Mouse (Mus musculus) neural tube, embryonic 11.5 days (tissue): ENCODE measurements around the gene Fgf16. TPM values are rescaled to one million over a fixed set of nuclear protein-coding genes. Genes with fewer than 3 reads are reported as not detected.

Experiments used
- ATAC-seq: fragments of 200-750 bp; cut with Nextera tagmentation; 2 replicates; pipeline ENCODE4 v1.8.0; 2017; ENCODE audit warnings: moderate number of reproducible peaks, mild to moderate bottlenecking, moderate TSS enrichment, moderate library complexity; ENCODE audit not compliant: insufficient read depth, low FRiP score, low TSS enrichment
- DNase-seq: peaks from one replicate; pipeline ENCODE4 v3.0.0-alpha.2; 2015; ENCODE audit warnings: low spot score
- H3K27ac ChIP-seq: fragments of 300-500 bp; sonication (generic); 2 replicates; pipeline ENCODE4 v1.5.1; 2014; ENCODE audit warnings: low read depth, mild to moderate bottlenecking, low read length
- H3K27me3 ChIP-seq: fragments of 300-500 bp; sonication (generic); 2 replicates; pipeline ENCODE4 v1.6.1; 2014; ENCODE audit warnings: mild to moderate bottlenecking, low read length, mixed read lengths; ENCODE audit not compliant: control insufficient read depth, insufficient read depth
- H3K36me3 ChIP-seq: fragments of 300-500 bp; sonication (generic); 2 replicates; pipeline ENCODE4 v1.6.1; 2014; ENCODE audit warnings: mild to moderate bottlenecking, low read length, moderate library complexity, mixed read lengths; ENCODE audit not compliant: control insufficient read depth, insufficient read depth
- H3K4me1 ChIP-seq: fragments of 300-500 bp; sonication (generic); 2 replicates; pipeline ENCODE4 v1.6.1; 2014; ENCODE audit warnings: low read length, mixed read lengths; ENCODE audit not compliant: control insufficient read depth, insufficient read depth
- H3K4me2 ChIP-seq: fragments of 300-500 bp; sonication (generic); 2 replicates; pipeline ENCODE4 v1.6.1; 2014; ENCODE audit warnings: low read depth, mild to moderate bottlenecking, moderate library complexity
- H3K4me3 ChIP-seq: fragments of 300-500 bp; sonication (generic); 2 replicates; pipeline ENCODE4 v1.5.1; 2014; ENCODE audit warnings: low read depth, low read length
- H3K9ac ChIP-seq: fragments of 300-500 bp; sonication (generic); 2 replicates; pipeline ENCODE4 v1.6.1; 2014; ENCODE audit warnings: mild to moderate bottlenecking, low read length
- H3K9me3 ChIP-seq: fragments of 300-500 bp; sonication (generic); 2 replicates; pipeline ENCODE4 v1.6.1; 2016; ENCODE audit warnings: low read length; ENCODE audit not compliant: control insufficient read depth
- WGBS: fragments of 180-500 bp; shearing (Covaris S2); extraction: QIAGEN DNeasy Blood & Tissue Kit; methylation state at CpG from one replicate; pipeline ENCODE4 v1.1.7; 2014; 5-methylcytosine and 5-hydroxymethylcytosine counted together
- polyA plus RNA-seq: library from polyadenylated mRNA; unstranded; fragments of >200 nt; fragmentation: Nextera tagmentation; extraction: Ambion mirVana; gene quantifications from 2 replicates; pipeline ENCODE4 v1.2.1, GENCODE M21; 2014

Gene Fgf16
- not detected in 2 replicates for polyA plus RNA-seq

DNA sequence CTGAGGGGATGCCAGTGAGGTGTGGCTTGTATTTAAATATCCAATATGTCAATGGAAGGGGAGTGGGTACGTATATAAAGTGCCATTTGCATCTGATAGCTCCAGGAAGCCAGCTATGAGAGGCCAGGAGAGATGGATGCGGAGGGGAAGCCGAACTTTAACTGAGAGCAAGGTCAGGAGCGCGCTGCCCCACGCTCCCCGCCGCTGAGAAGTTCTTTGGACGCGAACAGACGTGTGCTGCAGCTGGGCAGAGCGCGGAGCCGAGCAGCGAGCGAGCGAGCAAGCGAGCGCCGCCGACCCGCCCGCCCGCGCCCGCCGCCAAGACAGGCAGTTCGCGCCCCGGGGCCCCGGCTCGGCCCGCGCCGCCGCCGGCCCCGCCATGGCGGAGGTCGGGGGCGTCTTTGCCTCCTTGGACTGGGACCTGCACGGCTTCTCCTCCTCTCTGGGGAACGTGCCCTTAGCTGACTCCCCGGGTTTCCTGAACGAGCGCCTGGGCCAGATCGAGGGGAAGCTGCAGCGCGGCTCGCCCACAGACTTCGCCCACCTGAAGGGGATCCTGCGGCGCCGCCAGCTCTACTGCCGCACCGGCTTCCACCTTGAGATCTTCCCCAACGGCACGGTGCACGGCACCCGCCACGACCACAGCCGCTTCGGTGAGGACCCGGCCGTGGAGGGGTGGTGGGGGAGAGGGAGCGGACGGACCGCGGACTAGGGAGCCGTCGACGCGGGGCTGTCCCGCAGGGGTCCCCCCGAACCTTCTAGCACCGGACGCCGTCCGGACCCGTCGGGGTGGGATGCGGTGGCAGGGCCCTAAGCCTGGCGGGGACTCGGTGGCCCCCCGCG, at the start of gene Fgf16:
TSS of gene Fgf16 (plus strand) at position 118 of the 843 bp plus-strand sequence.
- 11% methylated on average over 64 of the region's 86 CpGs for WGBS

DNA sequence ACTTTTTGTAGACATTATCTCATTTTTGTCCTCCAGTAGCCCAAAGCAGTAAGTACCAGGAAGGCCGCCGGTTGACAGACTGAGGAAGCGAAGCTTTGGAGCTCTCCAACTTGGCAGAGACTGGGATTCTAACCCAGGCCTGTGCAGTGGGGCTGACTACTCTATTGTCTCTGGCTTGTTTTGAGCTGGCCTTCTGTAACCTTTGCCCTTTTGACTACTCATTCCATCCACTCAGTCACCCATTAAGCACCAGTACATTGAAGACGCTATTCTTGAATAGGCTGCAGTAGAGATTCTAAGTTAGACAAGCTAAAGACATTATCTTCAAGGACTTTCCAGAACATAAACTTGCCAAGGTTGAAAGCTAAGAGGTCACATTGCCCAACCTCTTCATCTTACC, 49.3 kb upstream of the Fgf16 start:
- DNase-seq, result no peak
- Histone ChIP-seq H3K4me3 (no peak overlapping the region), H3K9ac (no peak overlapping the region), H3K9me3 (no peaks in the 10 kb centered on the region), H3K27me3 (no peaks in the 10 kb centered on the region), H3K4me2 (no peak overlapping the region), H3K27ac (no peak overlapping the region), H3K36me3 (no peaks in the 10 kb centered on the region), H3K4me1 (no peaks in the 10 kb centered on the region)
- no peak for ATAC-seq
- WGBS, result 78% methylated on average over 4 of the region's 4 CpGs

More for the DNA sequence above, at the start of gene Fgf16:
- Histone ChIP-seq H3K4me2 (peak within 1 kb of the TSS; percentile 47), H3K9ac (no peak within 1 kb of the TSS), H3K27me3 (peaks cover 48% of the 10 kb centered on the region), H3K27ac (no peak within 1 kb of the TSS), H3K4me1 (no peaks in the 10 kb centered on the region), H3K9me3 (no peaks in the 10 kb centered on the region), H3K36me3 (no peaks in the 10 kb centered on the region), H3K4me3 (peak within 1 kb of the TSS; percentile 34)
- ATAC-seq, result peak; percentile 41; the same call in 1 of the 2 replicates
- peak; percentile 20 for DNase-seq

DNA sequence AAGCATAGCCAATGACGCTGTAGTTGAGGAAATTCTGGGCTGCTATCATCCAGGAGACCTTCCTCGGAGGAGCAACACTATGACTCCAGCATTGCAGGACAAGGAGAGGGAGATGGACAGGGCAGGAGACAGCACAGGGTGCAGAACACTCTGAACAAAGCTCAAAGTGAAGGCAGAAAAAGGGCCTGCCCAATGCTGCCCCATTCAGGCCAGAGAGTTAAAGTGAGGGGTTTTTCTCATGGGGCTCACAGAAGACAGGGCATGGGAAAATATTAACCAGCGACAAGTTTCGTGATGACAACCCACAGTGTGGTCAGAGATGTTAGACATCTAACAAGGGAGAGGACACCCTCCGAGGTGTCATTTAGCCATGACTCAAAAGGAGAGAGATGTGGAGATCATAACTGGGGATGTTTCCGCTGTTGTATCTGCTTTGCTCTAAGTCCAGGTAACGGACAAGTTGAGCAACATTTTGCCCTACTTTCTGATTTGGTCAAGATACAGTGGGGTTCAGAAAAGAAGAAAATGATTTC, 48.2 kb upstream of the Fgf16 start:
- no peak overlapping the region for H3K27ac ChIP-seq
- no peak overlapping the region for H3K4me2 ChIP-seq
- H3K36me3 ChIP-seq, result no peaks in the 10 kb centered on the region
- H3K9ac ChIP-seq, result no peak overlapping the region
- no peaks in the 10 kb centered on the region for H3K4me1 ChIP-seq
- no peaks in the 10 kb centered on the region for H3K27me3 ChIP-seq
- H3K4me3 ChIP-seq, result no peak overlapping the region
- 90% methylated on average over 7 of the region's 7 CpGs for WGBS
- DNase-seq (no peak), ATAC-seq (no peak)
- H3K9me3 ChIP-seq, result no peaks in the 10 kb centered on the region

DNA sequence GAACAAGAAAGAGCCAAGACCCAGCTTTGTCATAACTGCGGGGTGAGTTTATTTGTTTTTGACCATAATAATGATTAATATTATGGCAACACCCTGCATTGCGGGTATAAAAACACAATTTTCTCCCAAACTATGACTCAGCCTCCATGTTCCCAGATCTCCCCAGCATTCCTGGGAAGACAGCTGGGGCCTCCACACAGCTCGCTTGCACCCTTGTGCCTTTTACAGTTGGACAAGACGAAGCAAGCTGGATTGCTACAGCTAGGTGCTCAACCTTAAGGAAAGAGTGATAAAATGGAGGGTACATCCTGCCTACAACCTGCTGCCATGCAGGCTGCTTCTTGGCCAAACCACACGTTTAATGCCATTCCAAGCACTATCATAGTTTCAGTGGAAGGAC, 45.7 kb upstream of the Fgf16 start:
- H3K4me1 ChIP-seq, result no peaks in the 10 kb centered on the region
- no peak overlapping the region for H3K4me2 ChIP-seq
- no peaks in the 10 kb centered on the region for H3K9me3 ChIP-seq
- 89% methylated on average over 5 of the region's 5 CpGs for WGBS
- DNase-seq, result no peak
- H3K27me3 ChIP-seq, result no peaks in the 10 kb centered on the region
- H3K27ac ChIP-seq, result no peak overlapping the region
- no peak for ATAC-seq
- H3K36me3 ChIP-seq, result no peaks in the 10 kb centered on the region
- H3K9ac ChIP-seq, result no peak overlapping the region
- no peak overlapping the region for H3K4me3 ChIP-seq

DNA sequence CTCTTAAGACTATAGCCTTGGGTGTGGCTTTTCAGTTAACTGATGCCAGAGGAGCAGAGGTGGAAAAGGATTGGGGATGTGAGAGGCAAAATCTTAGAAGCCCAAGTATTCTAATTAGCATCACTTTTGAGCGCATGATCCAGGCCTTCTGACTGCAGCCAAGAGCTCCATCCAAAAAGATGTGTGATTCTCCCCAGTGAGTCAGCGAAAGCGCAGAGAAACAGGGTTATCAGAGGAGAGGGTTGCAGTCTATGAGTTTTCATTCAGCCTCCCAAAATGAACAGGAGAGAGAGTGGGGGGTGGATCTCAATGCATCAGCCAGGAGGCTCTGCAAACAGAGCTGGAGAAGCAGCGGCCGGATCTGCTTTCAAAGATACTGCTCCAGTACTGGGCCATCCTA, 45.1 kb upstream of the Fgf16 start:
- WGBS, result 89% methylated on average over 5 of the region's 5 CpGs
- no peaks in the 10 kb centered on the region for H3K27me3 ChIP-seq
- ATAC-seq, result no peak

DNA sequence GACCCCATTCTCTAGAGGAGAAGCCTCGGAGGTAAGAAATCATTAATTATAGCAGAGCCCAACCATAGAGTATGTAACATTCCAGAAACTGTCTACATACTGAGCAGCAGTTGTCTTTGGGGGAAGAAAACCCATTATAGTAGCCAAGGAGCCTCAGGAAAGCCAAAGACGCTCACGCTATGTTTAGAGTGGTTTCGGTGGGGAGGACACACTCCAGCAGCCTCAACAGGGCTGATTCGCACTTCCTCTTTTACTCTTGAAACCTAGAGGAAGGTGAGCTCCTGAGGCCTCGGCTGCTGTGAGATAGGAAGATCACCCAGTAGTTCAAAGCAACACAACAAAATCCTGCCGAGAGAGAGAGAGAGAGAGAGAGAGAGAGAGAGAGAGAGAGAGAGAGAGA, 39.9 kb upstream of the Fgf16 start:
- DNase-seq (no peak), ATAC-seq (no peak)
- Histone ChIP-seq H3K27ac (no peak overlapping the region), H3K9me3 (no peaks in the 10 kb centered on the region), H3K4me3 (no peak overlapping the region), H3K9ac (no peak overlapping the region), H3K27me3 (no peaks in the 10 kb centered on the region), H3K4me2 (no peak overlapping the region), H3K36me3 (no peaks in the 10 kb centered on the region), H3K4me1 (no peaks in the 10 kb centered on the region)
- WGBS, result 77% methylated on average over 7 of the region's 7 CpGs

More for the DNA sequence above, 45.1 kb upstream of the Fgf16 start:
- H3K4me1 ChIP-seq, result no peaks in the 10 kb centered on the region
- no peak for DNase-seq
- no peaks in the 10 kb centered on the region for H3K36me3 ChIP-seq
- H3K9me3 ChIP-seq, result no peaks in the 10 kb centered on the region
- H3K9ac ChIP-seq, result no peak overlapping the region
- H3K4me2 ChIP-seq, result no peak overlapping the region
- no peak overlapping the region for H3K4me3 ChIP-seq
- H3K27ac ChIP-seq, result no peak overlapping the region

DNA sequence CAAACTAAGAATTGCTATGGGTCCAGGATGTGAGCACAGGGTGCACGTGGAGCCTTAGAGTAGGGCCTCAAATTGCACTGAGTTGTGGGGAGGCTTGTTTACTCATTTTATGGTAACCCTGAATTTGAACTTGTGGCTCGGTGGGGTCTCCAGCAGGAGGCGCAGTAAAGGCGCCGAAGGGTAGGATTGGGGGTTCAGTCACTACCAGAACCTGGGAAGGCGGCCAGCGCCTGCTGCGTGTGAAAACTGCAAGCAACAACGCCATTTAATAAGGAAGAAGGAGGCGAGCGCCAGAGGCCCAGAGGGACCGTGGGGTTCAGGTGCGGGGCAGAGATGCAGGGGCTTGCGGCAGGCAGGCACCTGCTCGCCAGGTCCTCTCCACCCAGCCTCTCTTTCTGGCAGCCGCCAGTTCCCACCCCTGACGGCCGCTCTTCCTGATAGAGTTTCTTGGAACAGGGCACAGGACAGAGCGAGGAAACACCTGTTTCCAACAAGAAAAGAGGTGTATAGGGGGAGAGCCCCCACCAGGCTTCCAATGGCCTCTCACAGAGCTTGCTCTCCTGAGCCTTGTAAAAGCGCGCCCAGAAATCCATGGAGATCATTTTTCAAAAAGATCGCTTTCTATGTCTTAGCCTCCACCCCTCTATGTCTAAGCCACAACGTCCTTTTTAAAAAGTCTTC, 1.1 kb upstream of the Fgf16 start:
- no peaks in the 10 kb centered on the region for H3K9me3 ChIP-seq
- no peak overlapping the region for H3K4me3 ChIP-seq
- no peak for ATAC-seq
- no peaks in the 10 kb centered on the region for H3K36me3 ChIP-seq
- H3K9ac ChIP-seq, result no peak overlapping the region
- H3K27me3 ChIP-seq, result peaks cover 48% of the 10 kb centered on the region
- WGBS, result 20% methylated on average over 22 of the region's 23 CpGs
- peak; percentile 16 for DNase-seq
- no peak overlapping the region for H3K27ac ChIP-seq
- H3K4me2 ChIP-seq, result peak overlapping the region; percentile 47
- H3K4me1 ChIP-seq, result no peaks in the 10 kb centered on the region

DNA sequence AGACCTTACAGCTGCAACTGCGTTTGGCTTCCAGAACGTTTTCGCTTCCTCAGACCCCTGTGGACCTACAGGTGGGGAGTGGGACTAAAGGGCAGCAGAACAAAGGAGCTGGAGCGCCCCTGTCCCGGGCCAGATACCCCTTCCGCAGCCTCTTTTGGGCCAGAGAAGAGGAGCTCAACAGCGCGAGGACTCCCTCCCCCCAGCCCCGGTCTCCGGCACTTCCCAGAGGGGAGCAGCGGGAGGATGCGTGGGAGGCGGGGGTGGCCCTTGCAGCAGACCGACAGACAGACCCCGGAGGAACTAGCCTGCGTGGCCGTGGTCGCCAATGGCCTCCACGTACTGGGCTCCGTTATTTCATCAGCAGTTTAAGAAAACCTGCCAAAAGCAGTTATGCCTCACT, 467 bp upstream of the Fgf16 start:
- peaks cover 48% of the 10 kb centered on the region for H3K27me3 ChIP-seq
- 6% methylated on average over 20 of the region's 20 CpGs for WGBS
- DNase-seq, result peak; percentile 14
- peak overlapping the region; percentile 47 for H3K4me2 ChIP-seq
- H3K9ac ChIP-seq, result no peak overlapping the region
- H3K4me3 ChIP-seq, result peak overlapping the region; percentile 34
- H3K36me3 ChIP-seq, result no peaks in the 10 kb centered on the region
- peak; percentile 45 for ATAC-seq
- no peaks in the 10 kb centered on the region for H3K4me1 ChIP-seq
- H3K9me3 ChIP-seq, result no peaks in the 10 kb centered on the region
- no peak overlapping the region for H3K27ac ChIP-seq
